Mouse (Mus musculus) bone marrow macrophage, adult 2 months (primary cell): ENCODE data around the gene Vps52.

Experiments used
- CTCF ChIP-seq: IDR thresholded peaks from 2 replicates; pipeline ENCODE4 v1.5.1; 2012; ENCODE audit warnings: low read depth, mild to moderate bottlenecking, low read length, moderate library complexity
- POLR2A ChIP-seq: IDR thresholded peaks from 2 replicates; pipeline ENCODE4 v1.6.1; 2012; ENCODE audit warnings: mild to moderate bottlenecking, low read depth, low read length, borderline replicate concordance

GRCm38 (mm10) chr17:33909869-33910250 is 45.8 kb upstream of the Vps52 start:
- TF ChIP-seq POLR2A (no peak), CTCF (no peak)
